Mouse (Mus musculus): ENCODE data around the gene Tor1aip1. TPM values are rescaled to one million over a fixed set of nuclear protein-coding genes. Genes with fewer than 3 reads are reported as not detected.

The Tor1aip1 gene
- polyA plus RNA-seq, 1 experiment from 2014 or later = 54.7 TPM

GRCm38 (mm10) chr1:156002366-156002765 is 33.9 kb downstream of the Tor1aip1 start:
- H3K9me3 ChIP-seq (replicated peaks; ENCODE audit: low read length) = no peaks in the 10 kb centered on the region
- H3K4me1 ChIP-seq (replicated peaks; ENCODE audit: insufficient read depth, low read length) = no peaks in the 10 kb centered on the region
- H3K27ac ChIP-seq = no peak overlapping the region
- no peak for ATAC-seq (replicated peaks; ENCODE audit: low FRiP score, low read depth)
- H3K4me2 ChIP-seq (ENCODE audit: low read length) = no peak overlapping the region
- H3K27me3 ChIP-seq (ENCODE audit: insufficient read depth, low read length) = no peaks in the 10 kb centered on the region
- no peak overlapping the region for H3K4me3 ChIP-seq (replicated peaks; ENCODE audit: low read depth, low read length)
- H3K36me3 ChIP-seq (ENCODE audit: insufficient read depth, low read length) = peaks cover 13% of the 10 kb centered on the region
- DNase-seq (ENCODE audit: low spot score) = no peak
- H3K9ac ChIP-seq (ENCODE audit: low read depth, low read length) = no peak overlapping the region
- no peak for TF ChIP-seq CTCF (IDR thresholded peaks at IDR 0.05; ENCODE audit: low read depth)
- WGBS = 88% methylated on average over 8 of the region's 8 CpGs

- no peak overlapping the region for H3K27ac ChIP-seq
- no peak for TF ChIP-seq CTCF (IDR thresholded peaks at IDR 0.05; ENCODE audit: low read depth)
- H3K4me1 ChIP-seq (replicated peaks; ENCODE audit: insufficient read depth, low read length) = no peaks in the 10 kb centered on the region
- no peak overlapping the region for H3K4me3 ChIP-seq (replicated peaks; ENCODE audit: low read depth, low read length)
- no peak for ATAC-seq (replicated peaks; ENCODE audit: low FRiP score, low read depth)
- H3K9me3 ChIP-seq (replicated peaks; ENCODE audit: low read length) = no peaks in the 10 kb centered on the region
- H3K4me2 ChIP-seq (ENCODE audit: low read length) = no peak overlapping the region
- H3K9ac ChIP-seq (ENCODE audit: low read depth, low read length) = no peak overlapping the region
- 67% methylated on average over 2 of the region's 2 CpGs for WGBS
- H3K36me3 ChIP-seq (ENCODE audit: insufficient read depth, low read length) = no peaks in the 10 kb centered on the region
- H3K27me3 ChIP-seq (ENCODE audit: insufficient read depth, low read length) = no peaks in the 10 kb centered on the region
- DNase-seq (ENCODE audit: low spot score) = no peak
These were observed 40.7 kb downstream of the Tor1aip1 start for GRCm38 (mm10) chr1:155995612-155996011.

DNA sequence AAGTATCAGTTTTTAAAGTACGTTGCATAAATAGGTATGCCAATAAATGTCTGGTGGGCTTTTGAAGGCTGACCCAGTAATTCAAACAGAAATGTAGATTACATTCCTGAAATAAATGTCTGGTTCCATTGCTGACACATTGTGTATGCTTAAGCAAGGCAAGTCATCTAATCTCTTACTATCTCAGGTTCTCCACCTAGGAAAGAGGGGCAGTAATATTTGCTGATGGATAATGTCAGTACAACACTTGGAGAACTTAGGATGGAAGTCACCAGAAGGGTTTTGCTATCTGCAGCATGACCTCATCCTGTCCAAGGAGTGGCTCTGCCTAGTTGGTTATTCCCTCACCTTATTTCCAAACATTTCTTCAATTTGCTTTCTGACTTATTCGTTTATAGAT is 41.8 kb downstream of the Tor1aip1 start:
- DNase-seq (ENCODE audit: low spot score) (no peak), ATAC-seq (replicated peaks; ENCODE audit: low FRiP score, low read depth) (no peak)
- Histone ChIP-seq H3K4me3 (replicated peaks; ENCODE audit: low read depth, low read length) (no peak overlapping the region), H3K27me3 (ENCODE audit: insufficient read depth, low read length) (no peaks in the 10 kb centered on the region), H3K27ac (no peak overlapping the region), H3K36me3 (ENCODE audit: insufficient read depth, low read length) (no peaks in the 10 kb centered on the region), H3K4me1 (replicated peaks; ENCODE audit: insufficient read depth, low read length) (no peaks in the 10 kb centered on the region), H3K4me2 (ENCODE audit: low read length) (no peak overlapping the region), H3K9ac (ENCODE audit: low read depth, low read length) (no peak overlapping the region), H3K9me3 (replicated peaks; ENCODE audit: low read length) (no peaks in the 10 kb centered on the region)
- 68% methylated on average over 2 of the region's 2 CpGs for WGBS
- no peak for TF ChIP-seq CTCF (IDR thresholded peaks at IDR 0.05; ENCODE audit: low read depth)

DNA sequence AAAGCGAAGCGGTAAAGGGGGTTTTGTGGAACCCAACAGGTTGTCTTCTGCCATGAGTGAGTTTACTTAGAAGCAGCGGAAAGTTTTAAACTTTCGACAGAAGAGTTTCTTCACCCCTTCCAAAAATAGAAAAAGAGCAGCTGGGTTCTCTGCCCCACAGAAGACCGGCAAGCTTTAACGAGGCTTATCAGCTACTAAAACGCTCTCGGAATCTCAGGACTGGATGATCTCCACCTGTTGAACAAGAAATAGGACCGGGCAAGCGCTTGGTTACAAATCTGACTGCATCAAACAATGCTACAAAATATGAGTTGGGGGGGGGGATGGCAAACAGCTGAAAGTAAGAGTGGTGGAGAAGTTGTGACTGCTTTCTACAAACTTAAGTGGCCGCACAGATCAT is 45.9 kb downstream of the Tor1aip1 start:
- no peak overlapping the region for H3K4me2 ChIP-seq (ENCODE audit: low read length)
- no peak for TF ChIP-seq CTCF (IDR thresholded peaks at IDR 0.05; ENCODE audit: low read depth)
- no peak overlapping the region for H3K27ac ChIP-seq

GRCm38 (mm10) chr1:155989387-155989786 is 46.9 kb downstream of the Tor1aip1 start:
- TF ChIP-seq CTCF (IDR thresholded peaks at IDR 0.05; ENCODE audit: low read depth) = no peak
- H3K27ac ChIP-seq = no peak overlapping the region
- H3K9ac ChIP-seq (ENCODE audit: low read depth, low read length) = no peak overlapping the region
- H3K9me3 ChIP-seq (replicated peaks; ENCODE audit: low read length) = no peaks in the 10 kb centered on the region
- H3K4me2 ChIP-seq (ENCODE audit: low read length) = no peak overlapping the region
- ATAC-seq (replicated peaks; ENCODE audit: low FRiP score, low read depth) (no peak), DNase-seq (ENCODE audit: low spot score) (peak; percentile 11)
- 26% methylated on average over 2 of the region's 2 CpGs for WGBS
- no peak overlapping the region for H3K4me3 ChIP-seq (replicated peaks; ENCODE audit: low read depth, low read length)
- H3K4me1 ChIP-seq (replicated peaks; ENCODE audit: insufficient read depth, low read length) = no peaks in the 10 kb centered on the region
- H3K27me3 ChIP-seq (ENCODE audit: insufficient read depth, low read length) = no peaks in the 10 kb centered on the region
- H3K36me3 ChIP-seq (ENCODE audit: insufficient read depth, low read length) = no peaks in the 10 kb centered on the region

More for the DNA sequence above, 45.9 kb downstream of the Tor1aip1 start:
- H3K9me3 ChIP-seq (replicated peaks; ENCODE audit: low read length) = no peaks in the 10 kb centered on the region
- no peaks in the 10 kb centered on the region for H3K27me3 ChIP-seq (ENCODE audit: insufficient read depth, low read length)
- H3K4me1 ChIP-seq (replicated peaks; ENCODE audit: insufficient read depth, low read length) = no peaks in the 10 kb centered on the region
- no peak overlapping the region for H3K4me3 ChIP-seq (replicated peaks; ENCODE audit: low read depth, low read length)
- no peak overlapping the region for H3K9ac ChIP-seq (ENCODE audit: low read depth, low read length)
- WGBS = 37% methylated on average over 11 of the region's 11 CpGs
- ATAC-seq (replicated peaks; ENCODE audit: low FRiP score, low read depth) (no peak), DNase-seq (ENCODE audit: low spot score) (peak; percentile 47)
- no peaks in the 10 kb centered on the region for H3K36me3 ChIP-seq (ENCODE audit: insufficient read depth, low read length)

GRCm38 (mm10) chr1:155987625-155988024 is 48.7 kb downstream of the Tor1aip1 start:
- Histone ChIP-seq H3K9me3 (replicated peaks; ENCODE audit: low read length) (no peaks in the 10 kb centered on the region), H3K36me3 (ENCODE audit: insufficient read depth, low read length) (no peaks in the 10 kb centered on the region), H3K9ac (ENCODE audit: low read depth, low read length) (no peak overlapping the region), H3K4me1 (replicated peaks; ENCODE audit: insufficient read depth, low read length) (no peaks in the 10 kb centered on the region), H3K4me2 (ENCODE audit: low read length) (no peak overlapping the region), H3K27ac (no peak overlapping the region), H3K4me3 (replicated peaks; ENCODE audit: low read depth, low read length) (no peak overlapping the region), H3K27me3 (ENCODE audit: insufficient read depth, low read length) (no peaks in the 10 kb centered on the region)
- no peak for DNase-seq (ENCODE audit: low spot score)
- no peak for TF ChIP-seq CTCF (IDR thresholded peaks at IDR 0.05; ENCODE audit: low read depth)
- ATAC-seq (replicated peaks; ENCODE audit: low FRiP score, low read depth) = no peak
- 86% methylated on average over 2 of the region's 2 CpGs for WGBS

DNA sequence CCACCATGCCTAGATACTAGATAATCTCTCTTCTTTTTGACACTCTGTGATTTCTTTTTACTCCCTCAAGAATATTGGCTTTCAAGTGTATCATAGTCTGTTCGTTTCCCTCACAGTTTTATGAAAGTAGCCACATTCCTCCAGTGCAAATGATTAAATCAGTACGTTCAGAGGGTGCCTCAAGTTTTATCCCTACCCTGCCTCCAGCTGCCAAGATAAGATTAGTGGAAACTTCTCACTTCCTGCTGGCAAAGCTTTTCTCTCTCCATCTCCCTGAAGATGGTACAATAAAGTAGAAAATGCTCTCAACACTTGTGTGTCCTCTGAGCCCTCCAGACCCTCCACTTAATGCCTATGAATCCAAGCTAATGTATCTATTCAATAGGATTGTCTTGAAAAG is 61.3 kb downstream of the Tor1aip1 start:
- DNase-seq (ENCODE audit: low spot score) (no peak), ATAC-seq (replicated peaks; ENCODE audit: low FRiP score, low read depth) (no peak)
- H3K36me3 ChIP-seq (ENCODE audit: insufficient read depth, low read length) = no peaks in the 10 kb centered on the region
- H3K4me1 ChIP-seq (replicated peaks; ENCODE audit: insufficient read depth, low read length) = peaks cover 3% of the 10 kb centered on the region; the same call in 1 of the 2 replicates
- no peak overlapping the region for H3K4me3 ChIP-seq (replicated peaks; ENCODE audit: low read depth, low read length)
- no peaks in the 10 kb centered on the region for H3K9me3 ChIP-seq (replicated peaks; ENCODE audit: low read length)
- no peak for TF ChIP-seq CTCF (IDR thresholded peaks at IDR 0.05; ENCODE audit: low read depth)
- no peak overlapping the region for H3K9ac ChIP-seq (ENCODE audit: low read depth, low read length)
- no peak overlapping the region for H3K4me2 ChIP-seq (ENCODE audit: low read length)
- no peaks in the 10 kb centered on the region for H3K27me3 ChIP-seq (ENCODE audit: insufficient read depth, low read length)
- no peak overlapping the region for H3K27ac ChIP-seq
- 43% methylated on average over 2 of the region's 2 CpGs for WGBS

Data from kidney, postnatal 0 days (tissue).